10 mouse cellular contexts compared by ENCODE assay signal in the genomic region with DNA sequence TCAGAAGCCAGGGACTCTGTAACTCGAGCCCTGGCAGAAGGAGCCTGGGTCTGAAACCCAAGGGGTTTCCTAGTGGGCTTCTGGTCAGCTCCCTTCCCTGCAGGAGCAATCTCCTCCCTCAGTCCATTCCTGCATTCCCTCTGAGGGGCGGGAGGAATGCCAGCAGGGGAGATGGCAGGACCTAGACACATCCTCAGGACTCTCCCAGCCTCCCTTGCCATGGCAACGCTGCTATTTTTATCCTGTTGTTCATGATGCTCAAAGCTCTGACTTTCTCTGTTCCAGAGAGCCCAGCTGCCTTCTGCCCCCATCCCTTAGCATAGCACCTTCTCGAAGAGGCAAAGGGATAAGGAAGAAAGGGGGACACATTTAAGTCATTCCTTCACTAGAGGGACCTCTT. TPM values are rescaled to one million over a fixed set of nuclear protein-coding genes. Genes with fewer than 3 reads are reported as not detected.
DNase-seq lines count a peak whose midpoint lies in the region; ATAC-seq and TF ChIP-seq lines count a peak whose summit lies in the region.
"Had no signal": no experiment of that assay in that cellular context is flagged by ENCODE, and none has a peak within 500 bp of the region (broad histone marks: within the 10 kb centered on the region; RNA-seq: fewer than 3 reads in every experiment).

No protein-coding gene starts in this region.

- ATAC-seq in hindbrain, embryonic 15.5 days (ENCODE audit: low FRiP score, low read depth), result no peak

- no peaks in the 10 kb centered on the region for H3K9me3 ChIP-seq in hindbrain, embryonic 15.5 days

- peak; percentile 27 for DNase-seq in gastrocnemius, postnatal 14 days
- DNase-seq in gastrocnemius, postnatal 25 days, result no peak
- peak; percentile 71 for DNase-seq in cerebellum, adult 9-10 months
- no peak for DNase-seq in spleen, postnatal 14 days (ENCODE audit: low spot score in 2 of 2)
- DNase-seq in spleen, postnatal 36 days (ENCODE audit: low spot score in 2 of 2), result no peak
- DNase-seq in gastrocnemius, postnatal 36 days, result no peak

- 9% methylated on average over 4 of the region's 4 CpGs for WGBS in hindbrain, embryonic 15.5 days
- WGBS in olfactory bulb, adult 2 months, result 2% methylated on average over 4 of the region's 4 CpGs

- no peak for TF ChIP-seq CTCF in olfactory bulb, adult 2 months (IDR thresholded peaks at IDR 0.05; ENCODE audit: insufficient read depth, low read depth, low read length)

- H3K4me3 ChIP-seq in hindbrain, embryonic 15.5 days, result no peak overlapping the region
- no peak overlapping the region for H3K4me3 ChIP-seq in olfactory bulb, adult 2 months (ENCODE audit: insufficient read depth, low read depth, low read length)

- no peaks in the 10 kb centered on the region for H3K36me3 ChIP-seq in hindbrain, embryonic 15.5 days

- no peak for TF ChIP-seq POLR2A in olfactory bulb, adult 2 months (IDR thresholded peaks at IDR 0.05; ENCODE audit: insufficient read depth, low read depth, low read length)

- H3K27me3 ChIP-seq in hindbrain, embryonic 15.5 days, result no peaks in the 10 kb centered on the region

- H3K4me1 ChIP-seq in hindbrain, embryonic 15.5 days (replicated peaks), result peaks cover 74% of the 10 kb centered on the region
- H3K4me1 ChIP-seq in olfactory bulb, adult 2 months (ENCODE audit: control insufficient read depth, insufficient read depth, low read length), result peaks cover 73% of the 10 kb centered on the region

- H3K27ac ChIP-seq in hindbrain, embryonic 15.5 days (replicated peaks), result peak overlapping the region; percentile 73
- peak overlapping the region; percentile 97 for H3K27ac ChIP-seq in olfactory bulb, adult 2 months (ENCODE audit: insufficient read depth, low read depth, low read length)

- H3K4me2 ChIP-seq in hindbrain, embryonic 15.5 days, result no peak overlapping the region

- intact Hi-C loops in gastrocnemius, postnatal 14 days (cut with DNase I; ENCODE audit: low total_unique reads), result no loop called here
- intact Hi-C loops in gastrocnemius, postnatal 36 days (cut with DNase I), result no loop called here

- no peak overlapping the region for H3K9ac ChIP-seq in hindbrain, embryonic 15.5 days

RNA-seq across cellular contexts. Expression of a gene that starts 16.9 kb away (rescaled TPM):
- not detected for total RNA-seq in gastrocnemius, postnatal 14 days (2021)
- not detected for total RNA-seq in gastrocnemius, postnatal 25 days (2021)
- polyA plus RNA-seq in hindbrain, embryonic 15.5 days (2015; fragmentation: Nextera tagmentation; extraction: Ambion mirVana), result 2.7 and 2.8 TPM in 2 replicates
- polyA plus RNA-seq in olfactory bulb, adult 2 months (2012; ENCODE audit: insufficient read depth, insufficient read length, low replicate concordance, missing spikeins), result not detected in 2 replicates
- total RNA-seq in gastrocnemius, postnatal 36 days (2021), result not detected
- total RNA-seq: gastrocnemius, adult 8-10 months; liver, adult 2 months had no signal
- polyA plus RNA-seq: liver, adult 2 months had no signal

RNA-seq across cellular contexts. Expression of a gene that starts 16.9 kb away (rescaled TPM):
- total RNA-seq in gastrocnemius, postnatal 14 days (2021), result not detected
- total RNA-seq in gastrocnemius, postnatal 25 days (2021), result not detected
- 14.1 and 16.2 TPM in 2 replicates for polyA plus RNA-seq in hindbrain, embryonic 15.5 days (2015; fragmentation: Nextera tagmentation; extraction: Ambion mirVana)
- not detected in 2 replicates for polyA plus RNA-seq in olfactory bulb, adult 2 months (2012; ENCODE audit: insufficient read depth, insufficient read length, low replicate concordance, missing spikeins)
- total RNA-seq in gastrocnemius, postnatal 36 days (2021), result not detected
- total RNA-seq: liver, adult 2 months had no signal
- polyA plus RNA-seq: liver, adult 2 months had no signal

RNA-seq across cellular contexts. Expression of a gene that starts 21.4 kb away (rescaled TPM):
- total RNA-seq in gastrocnemius, postnatal 14 days (2021), result not detected
- not detected for total RNA-seq in gastrocnemius, postnatal 25 days (2021)
- 0.25 and 0.68 TPM in 2 replicates for polyA plus RNA-seq in hindbrain, embryonic 15.5 days (2015; fragmentation: Nextera tagmentation; extraction: Ambion mirVana)
- not detected in 2 replicates for polyA plus RNA-seq in olfactory bulb, adult 2 months (2012; ENCODE audit: insufficient read depth, insufficient read length, low replicate concordance, missing spikeins)
- not detected for total RNA-seq in gastrocnemius, postnatal 36 days (2021)
- total RNA-seq: gastrocnemius, adult 8-10 months; liver, adult 2 months had no signal
- polyA plus RNA-seq: liver, adult 2 months had no signal

Comparison
In these comparisons a context has a peak if more than half of its experiments do, and no peak if none do; other contexts are left out.
1. DNase-seq: peak in gastrocnemius, postnatal 14 days (single experiment) and cerebellum, adult 9-10 months (single experiment); none in gastrocnemius, postnatal 25 days (single experiment), spleen, postnatal 14 days (0 of 2), spleen, postnatal 36 days (0 of 2) and gastrocnemius, postnatal 36 days (0 of 2).